Mouse (Mus musculus): ENCODE measurements around the gene Polr2b. TPM values are rescaled to one million over a fixed set of nuclear protein-coding genes. Genes with fewer than 3 reads are reported as not detected.

Gene Polr2b
- polyA plus RNA-seq, 1 experiment from 2014 or later = 32.7 TPM

GRCm38 (mm10) chr5:77367145-77367544 is 57.2 kb downstream of the Polr2b start:
- H3K27ac ChIP-seq = peak overlapping the region; percentile 49; the same call in 1 of the 2 replicates
- H3K4me1 ChIP-seq (replicated peaks) = peaks cover 19% of the 10 kb centered on the region
- H3K27me3 ChIP-seq = no peaks in the 10 kb centered on the region
- WGBS = 69% methylated on average over 1 of the region's 1 CpGs
- H3K9me3 ChIP-seq (replicated peaks) = no peaks in the 10 kb centered on the region
- H3K4me3 ChIP-seq = no peak overlapping the region
- no peaks in the 10 kb centered on the region for H3K36me3 ChIP-seq
- H3K4me2 ChIP-seq = no peak overlapping the region
- ATAC-seq (replicated peaks; ENCODE audit: insufficient number of reproducible peaks, insufficient read depth, low FRiP score, low read depth) = no peak
- no peak overlapping the region for H3K9ac ChIP-seq

- Histone ChIP-seq H3K27ac (peak overlapping the region; percentile 49), H3K27me3 (no peaks in the 10 kb centered on the region), H3K36me3 (no peaks in the 10 kb centered on the region), H3K4me3 (no peak overlapping the region), H3K9ac (no peak overlapping the region), H3K4me1 (replicated peaks) (peaks cover 25% of the 10 kb centered on the region), H3K9me3 (replicated peaks) (no peaks in the 10 kb centered on the region), H3K4me2 (no peak overlapping the region)
- ATAC-seq (replicated peaks; ENCODE audit: insufficient number of reproducible peaks, insufficient read depth, low FRiP score, low read depth) = no peak
- WGBS = 50% methylated on average over 12 of the region's 12 CpGs
These were observed 57.7 kb downstream of the Polr2b start for GRCm38 (mm10) chr5:77367682-77368081.

DNA sequence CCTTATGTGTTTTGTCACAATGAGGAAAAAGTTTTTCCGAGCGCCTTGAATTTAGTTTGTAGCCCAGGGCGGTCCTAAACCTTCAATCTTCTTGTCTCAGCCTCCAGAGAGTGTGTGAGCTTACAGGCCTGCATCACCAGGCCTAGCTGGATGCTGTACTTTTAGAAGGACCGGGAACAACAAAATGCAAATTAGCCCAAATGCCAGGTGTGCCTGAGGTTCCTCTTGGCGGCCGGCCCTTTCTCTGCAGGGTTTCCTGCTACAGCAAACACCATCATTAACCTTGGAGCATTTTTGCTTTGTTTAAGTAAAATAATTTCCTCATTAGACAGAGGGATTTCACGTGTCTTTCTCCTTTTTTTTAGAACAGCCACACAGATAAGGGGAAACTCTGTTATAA is 58.2 kb downstream of the Polr2b start:
- 63% methylated on average over 7 of the region's 7 CpGs for WGBS
- no peak for ATAC-seq (replicated peaks; ENCODE audit: insufficient number of reproducible peaks, insufficient read depth, low FRiP score, low read depth)
- no peak overlapping the region for H3K9ac ChIP-seq
- H3K4me1 ChIP-seq (replicated peaks) = peaks cover 28% of the 10 kb centered on the region
- H3K4me3 ChIP-seq = no peak overlapping the region
- H3K27me3 ChIP-seq = no peaks in the 10 kb centered on the region
- no peaks in the 10 kb centered on the region for H3K36me3 ChIP-seq
- H3K9me3 ChIP-seq (replicated peaks) = no peaks in the 10 kb centered on the region
- no peak overlapping the region for H3K4me2 ChIP-seq
- H3K27ac ChIP-seq = peak overlapping the region; percentile 49; the same call in 1 of the 2 replicates

DNA sequence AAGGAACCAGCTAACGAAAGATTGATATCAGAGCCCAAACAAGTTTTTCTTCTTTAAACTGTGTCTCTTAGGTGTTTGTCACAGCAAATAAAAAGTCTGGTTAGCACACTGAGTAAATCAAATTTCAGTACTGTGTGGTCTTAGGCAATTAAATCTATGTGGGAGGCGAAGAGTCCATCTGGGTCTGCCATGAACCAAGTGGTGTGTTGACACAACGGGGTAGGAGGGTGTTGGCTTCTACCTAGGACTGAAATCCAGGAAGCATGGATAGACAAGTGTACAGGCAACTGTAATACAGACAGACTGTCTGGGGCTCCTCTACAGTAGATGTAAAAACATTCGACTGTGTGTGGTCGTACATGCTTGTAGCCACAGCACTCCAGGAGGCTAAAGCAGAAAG is 59.4 kb downstream of the Polr2b start:
- WGBS = 77% methylated on average over 5 of the region's 5 CpGs
- H3K36me3 ChIP-seq = no peaks in the 10 kb centered on the region
- no peaks in the 10 kb centered on the region for H3K27me3 ChIP-seq
- no peak for ATAC-seq (replicated peaks; ENCODE audit: insufficient number of reproducible peaks, insufficient read depth, low FRiP score, low read depth)
- no peak overlapping the region for H3K4me2 ChIP-seq
- no peak overlapping the region for H3K4me3 ChIP-seq
- peaks cover 32% of the 10 kb centered on the region for H3K4me1 ChIP-seq (replicated peaks)
- no peaks in the 10 kb centered on the region for H3K9me3 ChIP-seq (replicated peaks)
- H3K9ac ChIP-seq = no peak overlapping the region
- H3K27ac ChIP-seq = no peak overlapping the region

- H3K9ac ChIP-seq = no peak overlapping the region
- H3K4me3 ChIP-seq = no peak overlapping the region
- no peaks in the 10 kb centered on the region for H3K9me3 ChIP-seq (replicated peaks)
- H3K27ac ChIP-seq = no peak overlapping the region
- H3K36me3 ChIP-seq = no peaks in the 10 kb centered on the region
- no peaks in the 10 kb centered on the region for H3K27me3 ChIP-seq
- H3K4me1 ChIP-seq (replicated peaks) = peaks cover 32% of the 10 kb centered on the region
- H3K4me2 ChIP-seq = no peak overlapping the region
- ATAC-seq (replicated peaks; ENCODE audit: insufficient number of reproducible peaks, insufficient read depth, low FRiP score, low read depth) = no peak
- WGBS = 78% methylated on average over 5 of the region's 5 CpGs
These were observed 60.5 kb downstream of the Polr2b start for GRCm38 (mm10) chr5:77370378-77370892.

GRCm38 (mm10) chr5:77372242-77372641 is 62.3 kb downstream of the Polr2b start:
- 49% methylated on average over 7 of the region's 7 CpGs for WGBS
- no peaks in the 10 kb centered on the region for H3K9me3 ChIP-seq (replicated peaks)
- no peaks in the 10 kb centered on the region for H3K27me3 ChIP-seq
- peaks cover 32% of the 10 kb centered on the region for H3K4me1 ChIP-seq (replicated peaks)
- 0 out of 2 replicates have a peak, but pooled peaks have one; percentile 37 for ATAC-seq (replicated peaks; ENCODE audit: insufficient number of reproducible peaks, insufficient read depth, low FRiP score, low read depth)
- no peak overlapping the region for H3K9ac ChIP-seq
- no peaks in the 10 kb centered on the region for H3K36me3 ChIP-seq
- H3K4me3 ChIP-seq = no peak overlapping the region
- H3K4me2 ChIP-seq = no peak overlapping the region
- peak overlapping the region; percentile 21; the same call in 1 of the 2 replicates for H3K27ac ChIP-seq

- Histone ChIP-seq H3K4me3 (no peak overlapping the region), H3K4me2 (no peak overlapping the region), H3K9me3 (replicated peaks) (no peaks in the 10 kb centered on the region), H3K9ac (no peak overlapping the region), H3K27me3 (no peaks in the 10 kb centered on the region), H3K27ac (0 out of 2 replicates have a peak overlapping the region, but pooled peaks have one; percentile 21), H3K4me1 (replicated peaks) (peaks cover 28% of the 10 kb centered on the region), H3K36me3 (no peaks in the 10 kb centered on the region)
- WGBS = 60% methylated on average over 6 of the region's 6 CpGs
- ATAC-seq (replicated peaks; ENCODE audit: insufficient number of reproducible peaks, insufficient read depth, low FRiP score, low read depth) = 0 out of 2 replicates have a peak, but pooled peaks have one; percentile 14
These were observed 62.8 kb downstream of the Polr2b start for GRCm38 (mm10) chr5:77372778-77373177.

GRCm38 (mm10) chr5:77374945-77375344 is 65.0 kb downstream of the Polr2b start:
- no peak overlapping the region for H3K27ac ChIP-seq

DNA sequence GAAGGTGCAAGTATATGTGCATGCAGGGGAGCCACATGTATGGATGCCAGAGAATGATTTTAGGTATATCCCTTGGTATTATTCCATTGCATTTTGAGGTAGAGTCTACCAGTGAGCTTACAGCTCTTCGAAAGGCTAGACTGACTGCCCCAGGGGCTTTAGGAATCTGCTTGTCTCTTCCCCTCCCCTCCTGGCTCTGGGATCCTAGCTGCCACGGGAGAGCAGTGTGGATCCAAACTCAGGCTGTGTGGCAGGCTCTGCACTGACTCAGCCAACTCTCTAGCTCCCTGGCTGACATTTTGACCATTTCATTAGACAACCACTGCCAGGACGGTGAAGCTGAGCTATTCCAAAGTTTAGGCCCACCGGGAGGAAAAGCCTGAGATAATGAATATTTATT is 65.6 kb downstream of the Polr2b start:
- WGBS = 69% methylated on average over 4 of the region's 4 CpGs
- H3K9ac ChIP-seq = no peak overlapping the region
- no peak for ATAC-seq (replicated peaks; ENCODE audit: insufficient number of reproducible peaks, insufficient read depth, low FRiP score, low read depth)
- H3K27ac ChIP-seq = no peak overlapping the region
- H3K36me3 ChIP-seq = no peaks in the 10 kb centered on the region
- no peaks in the 10 kb centered on the region for H3K27me3 ChIP-seq
- no peak overlapping the region for H3K4me2 ChIP-seq
- H3K9me3 ChIP-seq (replicated peaks) = no peaks in the 10 kb centered on the region
- peaks cover 22% of the 10 kb centered on the region for H3K4me1 ChIP-seq (replicated peaks)
- no peak overlapping the region for H3K4me3 ChIP-seq

More at GRCm38 (mm10) chr5:77374945-77375344, 65.0 kb downstream of the Polr2b start:
- no peak overlapping the region for H3K9ac ChIP-seq
- H3K36me3 ChIP-seq = no peaks in the 10 kb centered on the region
- WGBS = 21% methylated on average over 3 of the region's 3 CpGs
- ATAC-seq (replicated peaks; ENCODE audit: insufficient number of reproducible peaks, insufficient read depth, low FRiP score, low read depth) = 0 out of 2 replicates have a peak, but pooled peaks have one; percentile 24
- H3K4me3 ChIP-seq = no peak overlapping the region
- no peak overlapping the region for H3K4me2 ChIP-seq
- no peaks in the 10 kb centered on the region for H3K9me3 ChIP-seq (replicated peaks)
- H3K27me3 ChIP-seq = no peaks in the 10 kb centered on the region
- H3K4me1 ChIP-seq (replicated peaks) = peaks cover 26% of the 10 kb centered on the region

- ATAC-seq (replicated peaks; ENCODE audit: insufficient number of reproducible peaks, insufficient read depth, low FRiP score, low read depth) = no peak
- Histone ChIP-seq H3K9ac (no peak overlapping the region), H3K4me1 (replicated peaks) (peaks cover 10% of the 10 kb centered on the region; the same call in 1 of the 2 replicates), H3K27ac (no peak overlapping the region), H3K4me3 (no peak overlapping the region), H3K9me3 (replicated peaks) (no peaks in the 10 kb centered on the region), H3K4me2 (no peak overlapping the region), H3K36me3 (no peaks in the 10 kb centered on the region), H3K27me3 (no peaks in the 10 kb centered on the region)
- WGBS = 87% methylated on average over 3 of the region's 3 CpGs
These were observed 68.1 kb downstream of the Polr2b start for GRCm38 (mm10) chr5:77378027-77378426.

GRCm38 (mm10) chr5:77379434-77380135 is 69.6 kb downstream of the Polr2b start:
- Histone ChIP-seq H3K27me3 (no peaks in the 10 kb centered on the region), H3K9ac (no peak overlapping the region), H3K9me3 (replicated peaks) (no peaks in the 10 kb centered on the region), H3K27ac (no peak overlapping the region), H3K4me2 (no peak overlapping the region), H3K4me1 (replicated peaks) (peaks cover 8% of the 10 kb centered on the region; the same call in 1 of the 2 replicates), H3K4me3 (no peak overlapping the region), H3K36me3 (no peaks in the 10 kb centered on the region)
- no peak for ATAC-seq (replicated peaks; ENCODE audit: insufficient number of reproducible peaks, insufficient read depth, low FRiP score, low read depth)
- 72% methylated on average over 14 of the region's 14 CpGs for WGBS
